In the genomic region with DNA sequence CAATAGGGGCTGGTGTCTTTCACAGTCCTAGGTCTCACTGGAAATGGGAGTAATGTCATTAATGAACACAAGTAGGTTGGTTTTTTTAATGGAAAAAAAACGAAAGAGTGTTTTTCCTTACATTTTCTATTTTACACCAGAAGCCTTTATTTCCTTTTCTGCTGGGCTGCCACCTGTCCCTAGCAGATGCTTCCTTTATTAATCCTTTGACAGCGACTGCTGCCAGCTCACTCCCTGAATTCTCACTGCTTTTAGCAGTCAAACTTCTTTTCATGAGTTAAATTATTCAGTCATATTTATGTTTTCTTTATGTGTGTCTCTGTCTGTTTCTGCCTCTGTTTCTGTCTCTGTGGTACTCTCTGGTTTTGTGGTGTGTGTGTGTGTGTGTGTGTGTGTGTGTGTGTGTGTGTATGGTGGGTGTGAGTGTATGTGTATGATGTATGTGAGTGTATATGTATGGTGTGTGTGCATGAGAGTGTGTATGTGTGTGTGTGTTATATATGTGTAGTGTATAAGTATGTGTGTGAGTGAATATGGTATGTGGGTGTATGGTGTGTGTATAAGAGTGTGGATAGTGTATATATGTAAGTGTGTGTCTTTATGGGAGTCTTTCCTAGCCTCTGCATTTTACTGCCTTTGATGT, we compare ENCODE assay signal across 14 mouse cellular contexts.
DNase-seq lines count a peak whose midpoint lies in the region; ATAC-seq and TF ChIP-seq lines count a peak whose summit lies in the region.
"Had no signal": no experiment of that assay in that cellular context is flagged by ENCODE, and none has a peak within 500 bp of the region (broad histone marks: within the 10 kb centered on the region; RNA-seq: fewer than 3 reads in every experiment).

No protein-coding gene starts in this region.

- H3K9ac ChIP-seq in hindbrain, postnatal 0 days (replicated peaks; ENCODE audit: low read length): no peak overlapping the region
- no peak overlapping the region for H3K9ac ChIP-seq in hindbrain, embryonic 11.5 days (ENCODE audit: low read depth, low read length)
- H3K9ac ChIP-seq: embryonic facial prominence, embryonic 12.5 days; heart, embryonic 12.5 days; hindbrain, embryonic 13.5 days; limb, embryonic 13.5 days had no signal

- no peaks in the 10 kb centered on the region for H3K27me3 ChIP-seq in hindbrain, postnatal 0 days (ENCODE audit: insufficient read depth, low read length)
- H3K27me3 ChIP-seq in hindbrain, embryonic 11.5 days (ENCODE audit: control insufficient read depth, insufficient read depth, low read length): no peaks in the 10 kb centered on the region
- H3K27me3 ChIP-seq: embryonic facial prominence, embryonic 12.5 days; heart, embryonic 12.5 days; hindbrain, embryonic 13.5 days; limb, embryonic 13.5 days had no signal

- H3K4me2 ChIP-seq in hindbrain, postnatal 0 days (ENCODE audit: low read depth, low read length): 0 out of 2 replicates have a peak overlapping the region, but pooled peaks have one; percentile 3
- no peak overlapping the region for H3K4me2 ChIP-seq in hindbrain, embryonic 11.5 days (replicated peaks; ENCODE audit: low read depth, low read length)
- H3K4me2 ChIP-seq: embryonic facial prominence, embryonic 12.5 days; heart, embryonic 12.5 days; hindbrain, embryonic 13.5 days; limb, embryonic 13.5 days had no signal

- ATAC-seq in hindbrain, postnatal 0 days: no peak
- ATAC-seq in hindbrain, embryonic 11.5 days (ENCODE audit: low FRiP score): no peak

- DNase-seq in hindbrain, postnatal 0 days (ENCODE audit: low spot score): peak; percentile 33
- DNase-seq in hindbrain, embryonic 11.5 days (ENCODE audit: low spot score): no peak
- peak; percentile 80 for DNase-seq in brain, embryonic 14.5 days (ENCODE audit: low read depth)
- peak; percentile 74 for DNase-seq in cerebellum, adult 8-10 months
- peak; percentile 7 for DNase-seq in layer of hippocampus, adult 9-10 months (ENCODE audit: low spot score)
- DNase-seq in T-cell, adult 2 months (ENCODE audit: low spot score): no peak
- no peak for DNase-seq in ovary, postnatal 10 days (ENCODE audit: low spot score)
- DNase-seq: kidney, adult 9 months; lung, adult 18-20 months; thymus, postnatal 36 days had no signal

- TF ChIP-seq CTCF in hindbrain, postnatal 0 days (IDR thresholded peaks at IDR 0.05; ENCODE audit: low read depth): no peak
- no peak for TF ChIP-seq CTCF in brain, embryonic 14.5 days (IDR thresholded peaks at IDR 0.05; ENCODE audit: borderline replicate concordance, extremely low read depth, insufficient read depth, insufficient read length)

- no peak overlapping the region for H3K4me3 ChIP-seq in hindbrain, postnatal 0 days (ENCODE audit: low read length)
- H3K4me3 ChIP-seq in hindbrain, embryonic 11.5 days (ENCODE audit: low read depth, low read length): no peak overlapping the region
- H3K4me3 ChIP-seq: embryonic facial prominence, embryonic 12.5 days; heart, embryonic 12.5 days; hindbrain, embryonic 13.5 days; limb, embryonic 13.5 days had no signal

- H3K4me1 ChIP-seq in hindbrain, postnatal 0 days (ENCODE audit: insufficient read depth, low read length): no peaks in the 10 kb centered on the region
- H3K4me1 ChIP-seq in hindbrain, embryonic 11.5 days (replicated peaks; ENCODE audit: control insufficient read depth, insufficient read depth, low read length): no peaks in the 10 kb centered on the region
- H3K4me1 ChIP-seq: embryonic facial prominence, embryonic 12.5 days; heart, embryonic 12.5 days; hindbrain, embryonic 13.5 days; limb, embryonic 13.5 days had no signal

- no peak for TF ChIP-seq POLR2A in brain, embryonic 14.5 days (IDR thresholded peaks at IDR 0.05; ENCODE audit: borderline replicate concordance, extremely low read depth, insufficient read depth, insufficient read length, poor library complexity, severe bottlenecking)

- no peaks in the 10 kb centered on the region for H3K36me3 ChIP-seq in hindbrain, postnatal 0 days (ENCODE audit: insufficient read depth, low read length)
- no peaks in the 10 kb centered on the region for H3K36me3 ChIP-seq in hindbrain, embryonic 11.5 days (ENCODE audit: control insufficient read depth, insufficient read depth, low read length)
- H3K36me3 ChIP-seq: embryonic facial prominence, embryonic 12.5 days; heart, embryonic 12.5 days; hindbrain, embryonic 13.5 days; limb, embryonic 13.5 days had no signal

- 45% methylated on average over 2 of the region's 2 CpGs for WGBS in hindbrain, postnatal 0 days
- WGBS in hindbrain, embryonic 11.5 days: 65% methylated on average over 2 of the region's 2 CpGs

- no peaks in the 10 kb centered on the region for H3K9me3 ChIP-seq in hindbrain, postnatal 0 days (ENCODE audit: low read length)
- no peaks in the 10 kb centered on the region for H3K9me3 ChIP-seq in hindbrain, embryonic 11.5 days (ENCODE audit: control insufficient read depth, low read length)
- H3K9me3 ChIP-seq: embryonic facial prominence, embryonic 12.5 days; heart, embryonic 12.5 days; hindbrain, embryonic 13.5 days; limb, embryonic 13.5 days had no signal

- no peak overlapping the region for H3K27ac ChIP-seq in hindbrain, postnatal 0 days
- no peak overlapping the region for H3K27ac ChIP-seq in hindbrain, embryonic 11.5 days (ENCODE audit: low read depth, low read length)
- H3K27ac ChIP-seq: embryonic facial prominence, embryonic 12.5 days; hindbrain, embryonic 13.5 days; limb, embryonic 13.5 days had no signal

Comparison
In these comparisons a context has a peak if more than half of its experiments do, and no peak if none do; other contexts are left out.
1. DNase-seq: peak in hindbrain, postnatal 0 days (single experiment), brain, embryonic 14.5 days (single experiment), cerebellum, adult 8-10 months (single experiment) and layer of hippocampus, adult 9-10 months (single experiment); none in hindbrain, embryonic 11.5 days (single experiment), T-cell, adult 2 months (single experiment) and ovary, postnatal 10 days (single experiment).